Mouse (Mus musculus) thymus, adult 2 months (tissue): ENCODE data around the gene Ffar2. TPM values are rescaled to one million over a fixed set of nuclear protein-coding genes. Genes with fewer than 3 reads are reported as not detected.
"Not testable (repeated sequence)": the region's sequence is repeated elsewhere in the genome, so short reads cannot be mapped to it uniquely, and the experiment has no call there.

ENCODE experiments used
- DNase-seq: peaks from one replicate; pipeline ENCODE4 v3.0.0; 2021
- H3K27ac ChIP-seq: fragments of 200-500 bp; 2 replicates; pipeline ENCODE4 v1.5.1; 2012; ENCODE audit warnings: low read length, control low read depth; ENCODE audit not compliant: control insufficient read depth, insufficient read depth
- H3K27me3 ChIP-seq: fragments of 200-500 bp; 2 replicates; pipeline ENCODE4 v1.6.1; 2012; ENCODE audit warnings: mild to moderate bottlenecking, low read length, moderate library complexity, mixed read lengths; ENCODE audit not compliant: control insufficient read depth, insufficient read depth
- H3K36me3 ChIP-seq: fragments of 200-500 bp; 2 replicates; pipeline ENCODE4 v1.6.1; 2012; ENCODE audit warnings: mild to moderate bottlenecking, low read length, moderate library complexity; ENCODE audit not compliant: control insufficient read depth, insufficient read depth
- H3K4me1 ChIP-seq: fragments of 200-500 bp; replicated peaks from 2 replicates; pipeline ENCODE4 v1.6.1; 2012; ENCODE audit warnings: low read length; ENCODE audit not compliant: control insufficient read depth, insufficient read depth
- H3K4me3 ChIP-seq: fragments of 200-500 bp; 2 replicates; pipeline ENCODE4 v1.5.1; 2012; ENCODE audit warnings: mild to moderate bottlenecking, low read length, control low read depth, moderate library complexity; ENCODE audit not compliant: control insufficient read depth, insufficient read depth
- CTCF ChIP-seq: fragments of 200-500 bp; IDR thresholded peaks from 2 replicates; pipeline ENCODE4 v1.5.1; 2012; ENCODE audit warnings: mild to moderate bottlenecking, control low read depth, low read length, moderate library complexity, borderline replicate concordance; ENCODE audit not compliant: control insufficient read depth, poor library complexity, insufficient read depth; ENCODE audit errors: extremely low read depth
- POLR2A ChIP-seq: fragments of 200-500 bp; IDR thresholded peaks from 2 replicates; pipeline ENCODE4 v1.6.1; 2012; ENCODE audit warnings: mild to moderate bottlenecking, low read length, control low read depth, moderate library complexity; ENCODE audit not compliant: control insufficient read depth, poor library complexity, insufficient read depth; ENCODE audit errors: extremely low read depth
- WGBS: fragments of 180-500 bp; shearing (Covaris S2); methylation state at CpG from one replicate; pipeline ENCODE4 v1.1.7; 2018; 5-methylcytosine and 5-hydroxymethylcytosine counted together
- polyA plus RNA-seq: library from polyadenylated mRNA; depleted of rRNA; stranded (reverse); fragments of >200 nt; gene quantifications from 2 replicates; pipeline ENCODE4 v1.2.3, GENCODE M21; 2012

Gene Ffar2
- polyA plus RNA-seq, 1 experiment, result 3.5 TPM

DNA sequence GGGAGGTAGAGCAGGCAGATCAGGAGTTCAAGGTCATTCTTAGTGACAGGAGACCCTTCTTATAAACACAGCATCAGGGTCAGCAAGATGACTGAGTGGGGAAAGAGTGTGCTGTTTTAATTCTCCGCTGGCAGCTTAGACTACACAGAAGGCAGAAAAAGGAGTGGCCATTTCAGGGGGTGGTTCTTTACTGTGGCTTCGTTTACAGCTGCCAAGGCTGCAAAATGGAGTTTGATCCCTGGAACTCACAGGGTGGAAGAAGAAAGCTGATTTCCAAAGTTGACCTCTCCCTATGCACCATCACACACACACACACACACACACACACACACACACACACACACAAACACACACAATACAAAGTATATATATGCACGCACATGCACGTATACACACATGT is 17.8 kb upstream of the Ffar2 start:
- no peak overlapping the region for H3K27ac ChIP-seq
- no peak for DNase-seq
- H3K4me3 ChIP-seq, result no peak overlapping the region
- no peaks in the 10 kb centered on the region for H3K36me3 ChIP-seq
- no peak for TF ChIP-seq CTCF
- TF ChIP-seq POLR2A, result no peak
- H3K4me1 ChIP-seq, result no peaks in the 10 kb centered on the region
- H3K27me3 ChIP-seq, result no peaks in the 10 kb centered on the region
- WGBS, result 80% methylated on average over 4 of the region's 4 CpGs

DNA sequence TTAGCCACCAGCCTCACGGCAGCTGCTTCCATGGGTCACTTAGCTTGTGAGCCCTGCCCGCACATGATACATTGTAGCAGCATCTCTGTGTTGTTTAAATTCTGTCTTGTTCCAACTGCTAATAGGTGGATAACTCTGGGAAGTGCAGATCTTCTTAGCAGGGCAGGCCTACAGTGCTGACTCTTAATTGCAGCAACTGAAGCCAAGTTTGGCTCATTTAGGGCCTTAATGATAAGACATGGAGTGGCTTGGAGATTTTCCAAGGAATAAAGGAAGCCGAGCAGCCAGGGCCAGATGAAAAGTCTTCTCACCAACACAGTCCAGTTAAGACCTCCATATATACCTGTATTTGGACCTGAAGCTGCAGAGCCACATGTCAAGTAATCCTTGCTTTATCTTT is 16.7 kb upstream of the Ffar2 start:
- DNase-seq, result no peak
- WGBS, result 95% methylated on average over 3 of the region's 3 CpGs
- no peaks in the 10 kb centered on the region for H3K36me3 ChIP-seq
- no peaks in the 10 kb centered on the region for H3K4me1 ChIP-seq
- H3K4me3 ChIP-seq, result no peak overlapping the region
- no peak overlapping the region for H3K27ac ChIP-seq
- no peak for TF ChIP-seq POLR2A
- TF ChIP-seq CTCF, result no peak
- H3K27me3 ChIP-seq, result no peaks in the 10 kb centered on the region

DNA sequence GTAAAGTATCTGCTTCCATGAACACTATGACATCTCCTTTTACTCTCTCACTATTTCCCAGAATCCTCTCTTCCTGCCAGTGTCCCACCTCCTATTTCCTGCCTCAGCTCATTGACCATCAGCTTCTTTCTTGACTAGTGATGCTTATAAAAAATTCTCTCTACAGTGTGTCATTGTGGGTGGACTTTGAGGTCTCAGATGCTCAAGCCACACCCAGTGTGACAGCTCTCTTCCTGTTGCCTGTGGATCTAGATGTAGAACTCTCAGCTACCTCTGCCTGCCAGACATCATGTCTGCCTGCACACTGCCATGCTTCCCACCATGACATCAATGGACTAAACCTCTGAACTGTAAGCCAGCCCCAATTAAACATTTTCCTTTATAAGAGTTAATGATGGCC is 13.7 kb upstream of the Ffar2 start:
- DNase-seq, result no peak
- no peak for TF ChIP-seq POLR2A
- H3K27me3 ChIP-seq, result no peaks in the 10 kb centered on the region
- no peak overlapping the region for H3K4me3 ChIP-seq
- H3K4me1 ChIP-seq, result peaks cover 2% of the 10 kb centered on the region
- no peak overlapping the region for H3K27ac ChIP-seq
- H3K36me3 ChIP-seq, result no peaks in the 10 kb centered on the region

DNA sequence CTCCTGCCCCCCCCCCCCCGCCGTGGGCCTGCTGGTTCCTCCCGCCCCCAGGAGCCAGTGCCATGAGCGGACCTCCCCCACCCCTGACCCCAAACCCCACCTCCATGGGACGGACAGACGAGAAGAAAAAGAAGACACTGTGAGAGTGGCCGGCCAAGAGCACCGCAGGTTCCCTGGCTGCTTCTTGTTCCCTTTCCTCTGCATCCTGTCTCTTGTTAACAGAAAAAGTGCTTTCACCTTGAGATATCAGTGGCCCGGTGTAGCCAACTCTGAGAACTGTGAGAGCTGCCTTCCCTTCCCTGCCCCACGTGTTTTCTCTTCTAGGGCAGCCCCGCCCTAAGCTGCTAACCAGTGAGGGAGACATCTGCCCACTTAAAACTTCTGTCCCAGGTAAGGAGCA is 9.1 kb upstream of the Ffar2 start:
- not testable (repeated sequence) for H3K36me3 ChIP-seq, H3K27ac ChIP-seq, H3K4me1 ChIP-seq, H3K27me3 ChIP-seq, H3K4me3 ChIP-seq, DNase-seq
- 4% methylated on average over 7 of the region's 11 CpGs for WGBS

DNA sequence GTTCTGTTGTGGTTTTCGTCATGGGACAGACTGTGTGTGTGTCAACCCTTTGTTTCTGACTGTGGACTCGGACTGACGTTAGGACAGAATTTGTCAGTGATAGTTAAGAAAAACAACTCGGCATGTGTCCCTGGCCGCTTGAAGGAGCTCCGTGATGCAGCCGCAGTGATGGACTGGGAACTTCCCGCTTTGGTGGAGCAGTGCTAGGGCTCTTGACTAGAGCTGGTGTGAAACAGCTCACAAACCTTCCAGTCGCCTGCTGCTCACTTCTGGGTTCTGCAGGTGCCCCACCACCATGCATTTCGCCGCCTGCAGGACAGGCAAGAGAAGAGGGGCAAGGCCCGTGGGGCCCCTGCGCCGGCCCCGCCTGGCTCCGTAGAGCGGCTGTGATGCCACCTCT is 8.7 kb upstream of the Ffar2 start:
- Histone ChIP-seq H3K27ac (no peak overlapping the region), H3K4me1 (peaks cover 3% of the 10 kb centered on the region), H3K4me3 (no peak overlapping the region), H3K27me3 (no peaks in the 10 kb centered on the region), H3K36me3 (no peaks in the 10 kb centered on the region)
- no peak for TF ChIP-seq CTCF
- no peak for TF ChIP-seq POLR2A
- DNase-seq, result no peak
- 7% methylated on average over 11 of the region's 17 CpGs for WGBS

DNA sequence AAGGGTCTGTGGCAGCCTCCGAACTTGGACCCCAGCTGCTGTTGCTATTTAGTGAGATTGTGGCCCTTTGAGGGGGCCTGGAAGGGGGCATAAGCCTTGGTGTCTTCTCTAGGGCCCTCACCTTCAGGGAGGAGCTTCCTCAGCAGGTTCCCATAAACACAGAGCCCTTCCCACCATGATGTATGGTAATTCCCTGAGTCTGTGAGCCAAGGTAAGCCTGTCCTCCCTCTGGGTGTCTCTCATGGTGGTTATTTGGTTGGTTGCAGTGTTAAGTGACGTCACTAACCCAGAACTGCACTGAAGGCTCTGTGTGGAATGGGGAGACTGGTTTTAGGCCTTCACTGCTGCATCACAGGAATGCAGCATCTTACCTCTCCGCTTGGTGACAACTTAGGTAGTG is 5.9 kb upstream of the Ffar2 start:
- Histone ChIP-seq H3K27ac (no peak overlapping the region), H3K36me3 (no peaks in the 10 kb centered on the region), H3K27me3 (no peaks in the 10 kb centered on the region), H3K4me1 (peaks cover 3% of the 10 kb centered on the region), H3K4me3 (no peak overlapping the region)
- TF ChIP-seq POLR2A (no peak), CTCF (no peak)
- 65% methylated on average over 3 of the region's 3 CpGs for WGBS
- no peak for DNase-seq

DNA sequence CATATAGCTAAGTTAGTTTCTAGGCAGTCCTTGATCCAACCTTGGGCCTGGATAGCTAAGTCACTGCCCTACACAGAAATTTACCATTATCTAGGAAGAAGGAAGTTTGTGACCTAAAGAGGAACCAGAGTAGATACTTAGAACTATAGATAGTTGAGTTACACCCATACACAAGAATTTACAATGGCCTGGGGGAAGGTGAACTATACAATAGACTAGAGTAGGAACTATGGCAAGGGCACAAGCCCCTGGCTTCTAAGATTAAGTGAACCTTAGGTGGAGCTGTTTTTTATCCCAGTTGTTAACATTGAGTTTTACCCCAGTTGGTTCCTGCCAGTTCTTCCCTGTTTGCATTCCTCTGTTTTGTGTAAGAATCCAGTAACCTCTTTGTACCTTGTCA is 5.3 kb upstream of the Ffar2 start:
- not testable (repeated sequence) for H3K4me3 ChIP-seq, H3K36me3 ChIP-seq, H3K27ac ChIP-seq, DNase-seq, H3K4me1 ChIP-seq, H3K27me3 ChIP-seq
